Mouse (Mus musculus) lung, adult 2 months (tissue): ENCODE data around the gene Znrf2.
"Not testable (repeated sequence)": the region's sequence is repeated elsewhere in the genome, so short reads cannot be mapped to it uniquely, and the experiment has no call there.

Source experiments
- CTCF ChIP-seq: fragments of 200-500 bp; IDR thresholded peaks from 2 replicates; pipeline ENCODE4 v1.5.1; 2011; ENCODE audit warnings: mild to moderate bottlenecking, low read length, control low read depth; ENCODE audit not compliant: insufficient read depth
- POLR2A ChIP-seq: fragments of 200-500 bp; IDR thresholded peaks from 2 replicates; pipeline ENCODE4 v1.6.1; 2011; ENCODE audit warnings: low read depth, mild to moderate bottlenecking, control low read depth, low read length, borderline replicate concordance; ENCODE audit errors: extremely low read depth

GRCm38 (mm10) chr6:54824561-54824960 lies 7.8 kb downstream of the Znrf2 start:
- TF ChIP-seq POLR2A, CTCF: not testable (repeated sequence)
